Mouse (Mus musculus): ENCODE measurements at regions not wholly inside any gene's neighbourhood (a gene's known extent, or its start where the extent isn't known, plus 50 kb on each side); places are given as distances from the start of the nearest gene placed in this dataset.

- Histone ChIP-seq H3K4me2 (replicated peaks; ENCODE audit: low read depth, low read length, severe bottlenecking) (no peak overlapping the region), H3K4me1 (ENCODE audit: control insufficient read depth, insufficient read depth, low read length) (no peaks in the 10 kb centered on the region), H3K9me3 (ENCODE audit: control insufficient read depth, low read length) (no peaks in the 10 kb centered on the region), H3K9ac (ENCODE audit: low read depth, low read length, severe bottlenecking) (no peak overlapping the region), H3K27me3 (ENCODE audit: control insufficient read depth, insufficient read depth, low read length) (no peaks in the 10 kb centered on the region), H3K4me3 (replicated peaks; ENCODE audit: low read length) (no peak overlapping the region), H3K36me3 (ENCODE audit: control insufficient read depth, insufficient read depth, low read length) (no peaks in the 10 kb centered on the region), H3K27ac (replicated peaks; ENCODE audit: low read depth, low read length) (no peak overlapping the region)
- DNase-seq (ENCODE audit: low spot score): no peak
- TF ChIP-seq POLR2A (IDR thresholded peaks at IDR 0.05; ENCODE audit: borderline replicate concordance, extremely low read depth, insufficient read depth, insufficient read length): no peak
- WGBS: 59% methylated on average over 4 of the region's 4 CpGs
- ATAC-seq (ENCODE audit: low FRiP score, low read depth): no peak
These were observed 291.3 kb downstream of the Adcyap1 start for GRCm38 (mm10) chr17:93489988-93490732.

GRCm38 (mm10) chr17:93508882-93509594 is 310.2 kb downstream of the Adcyap1 start:
- H3K4me2 ChIP-seq (replicated peaks; ENCODE audit: low read depth, low read length, severe bottlenecking): no peak overlapping the region
- 88% methylated on average over 4 of the region's 4 CpGs for WGBS
- H3K9me3 ChIP-seq (ENCODE audit: control insufficient read depth, low read length): no peaks in the 10 kb centered on the region
- no peak for DNase-seq (ENCODE audit: low spot score)
- H3K36me3 ChIP-seq (ENCODE audit: control insufficient read depth, insufficient read depth, low read length): no peaks in the 10 kb centered on the region
- H3K4me1 ChIP-seq (ENCODE audit: control insufficient read depth, insufficient read depth, low read length): no peaks in the 10 kb centered on the region
- no peak overlapping the region for H3K9ac ChIP-seq (ENCODE audit: low read depth, low read length, severe bottlenecking)
- no peak for ATAC-seq (ENCODE audit: low FRiP score, low read depth)
- no peak overlapping the region for H3K27ac ChIP-seq (replicated peaks; ENCODE audit: low read depth, low read length)
- no peaks in the 10 kb centered on the region for H3K27me3 ChIP-seq (ENCODE audit: control insufficient read depth, insufficient read depth, low read length)
- H3K4me3 ChIP-seq (replicated peaks; ENCODE audit: low read length): no peak overlapping the region
- TF ChIP-seq POLR2A (IDR thresholded peaks at IDR 0.05; ENCODE audit: borderline replicate concordance, extremely low read depth, insufficient read depth, insufficient read length): no peak

- H3K9ac ChIP-seq (ENCODE audit: low read depth, low read length, severe bottlenecking): no peak overlapping the region
- H3K4me2 ChIP-seq (replicated peaks; ENCODE audit: low read depth, low read length, severe bottlenecking): no peak overlapping the region
- H3K4me1 ChIP-seq (ENCODE audit: control insufficient read depth, insufficient read depth, low read length): no peaks in the 10 kb centered on the region
- H3K27ac ChIP-seq (replicated peaks; ENCODE audit: low read depth, low read length): no peak overlapping the region
- DNase-seq (ENCODE audit: low spot score): no peak
- H3K27me3 ChIP-seq (ENCODE audit: control insufficient read depth, insufficient read depth, low read length): no peaks in the 10 kb centered on the region
- no peaks in the 10 kb centered on the region for H3K9me3 ChIP-seq (ENCODE audit: control insufficient read depth, low read length)
- no peak for ATAC-seq (ENCODE audit: low FRiP score, low read depth)
- H3K4me3 ChIP-seq (replicated peaks; ENCODE audit: low read length): no peak overlapping the region
- H3K36me3 ChIP-seq (ENCODE audit: control insufficient read depth, insufficient read depth, low read length): no peaks in the 10 kb centered on the region
- TF ChIP-seq POLR2A (IDR thresholded peaks at IDR 0.05; ENCODE audit: borderline replicate concordance, extremely low read depth, insufficient read depth, insufficient read length): no peak
These were observed 324.6 kb downstream of the Adcyap1 start for GRCm38 (mm10) chr17:93523406-93523805.

- DNase-seq (ENCODE audit: low spot score) (no peak), ATAC-seq (ENCODE audit: low FRiP score, low read depth) (no peak)
- H3K27me3 ChIP-seq (ENCODE audit: control insufficient read depth, insufficient read depth, low read length): no peaks in the 10 kb centered on the region
- H3K27ac ChIP-seq (replicated peaks; ENCODE audit: low read depth, low read length): no peak overlapping the region
- TF ChIP-seq POLR2A (IDR thresholded peaks at IDR 0.05; ENCODE audit: borderline replicate concordance, extremely low read depth, insufficient read depth, insufficient read length): no peak
- no peak overlapping the region for H3K9ac ChIP-seq (ENCODE audit: low read depth, low read length, severe bottlenecking)
- no peak overlapping the region for H3K4me3 ChIP-seq (replicated peaks; ENCODE audit: low read length)
- no peak overlapping the region for H3K4me2 ChIP-seq (replicated peaks; ENCODE audit: low read depth, low read length, severe bottlenecking)
- no peaks in the 10 kb centered on the region for H3K9me3 ChIP-seq (ENCODE audit: control insufficient read depth, low read length)
- H3K36me3 ChIP-seq (ENCODE audit: control insufficient read depth, insufficient read depth, low read length): no peaks in the 10 kb centered on the region
- WGBS: 60% methylated on average over 2 of the region's 2 CpGs
- H3K4me1 ChIP-seq (ENCODE audit: control insufficient read depth, insufficient read depth, low read length): no peaks in the 10 kb centered on the region
These were observed 327.2 kb downstream of the Adcyap1 start for GRCm38 (mm10) chr17:93525871-93526644.

GRCm38 (mm10) chr17:93532535-93532934 is 333.7 kb downstream of the Adcyap1 start:
- no peak overlapping the region for H3K4me2 ChIP-seq (replicated peaks; ENCODE audit: low read depth, low read length, severe bottlenecking)

More at GRCm38 (mm10) chr17:93532535-93532934, 333.7 kb downstream of the Adcyap1 start:
- no peak overlapping the region for H3K27ac ChIP-seq (replicated peaks; ENCODE audit: low read depth, low read length)
- no peaks in the 10 kb centered on the region for H3K36me3 ChIP-seq (ENCODE audit: control insufficient read depth, insufficient read depth, low read length)
- H3K4me1 ChIP-seq (ENCODE audit: control insufficient read depth, insufficient read depth, low read length): no peaks in the 10 kb centered on the region
- no peak for DNase-seq (ENCODE audit: low spot score)
- no peak overlapping the region for H3K4me3 ChIP-seq (replicated peaks; ENCODE audit: low read length)
- no peak for ATAC-seq (ENCODE audit: low FRiP score, low read depth)
- no peaks in the 10 kb centered on the region for H3K9me3 ChIP-seq (ENCODE audit: control insufficient read depth, low read length)
- TF ChIP-seq POLR2A (IDR thresholded peaks at IDR 0.05; ENCODE audit: borderline replicate concordance, extremely low read depth, insufficient read depth, insufficient read length): no peak
- H3K27me3 ChIP-seq (ENCODE audit: control insufficient read depth, insufficient read depth, low read length): no peaks in the 10 kb centered on the region
- H3K9ac ChIP-seq (ENCODE audit: low read depth, low read length, severe bottlenecking): no peak overlapping the region
